Mouse (Mus musculus) intestine, embryonic 15.5 days (tissue): ENCODE results near the gene Qk. TPM values are rescaled to one million over a fixed set of nuclear protein-coding genes. Genes with fewer than 3 reads are reported as not detected.

ENCODE experiments used
- ATAC-seq: fragments of 200-750 bp; cut with Nextera tagmentation; 2 replicates; pipeline ENCODE4 v1.8.0; 2017; ENCODE audit warnings: moderate TSS enrichment, moderate library complexity
- H3K27ac ChIP-seq: fragments of 300-500 bp; sonication (generic); 2 replicates; pipeline ENCODE4 v1.5.1; 2015; ENCODE audit warnings: mild to moderate bottlenecking, inconsistent platforms
- H3K27me3 ChIP-seq: fragments of 300-500 bp; sonication (generic); replicated peaks from 2 replicates; pipeline ENCODE4 v1.6.1; 2015; ENCODE audit warnings: inconsistent platforms
- H3K36me3 ChIP-seq: fragments of 300-500 bp; sonication (generic); 2 replicates; pipeline ENCODE4 v1.6.1; 2015; ENCODE audit warnings: inconsistent platforms
- H3K4me1 ChIP-seq: fragments of 300-500 bp; sonication (generic); replicated peaks from 2 replicates; pipeline ENCODE4 v1.6.1; 2015; ENCODE audit warnings: inconsistent platforms
- H3K4me2 ChIP-seq: fragments of 300-500 bp; sonication (generic); replicated peaks from 2 replicates; pipeline ENCODE4 v1.6.1; 2015; ENCODE audit warnings: mild to moderate bottlenecking, inconsistent platforms
- H3K4me3 ChIP-seq: fragments of 300-500 bp; sonication (generic); replicated peaks from 2 replicates; pipeline ENCODE4 v1.5.1; 2015; ENCODE audit warnings: inconsistent platforms
- H3K9ac ChIP-seq: fragments of 300-500 bp; sonication (generic); 2 replicates; pipeline ENCODE4 v1.6.1; 2015; ENCODE audit warnings: inconsistent platforms
- H3K9me3 ChIP-seq: fragments of 300-500 bp; sonication (generic); 2 replicates; pipeline ENCODE4 v1.6.1; 2016; ENCODE audit warnings: inconsistent platforms
- WGBS: fragments of 180-500 bp; shearing (Covaris S2); methylation state at CpG from one replicate; pipeline ENCODE4 v1.1.7; 2015; 5-methylcytosine and 5-hydroxymethylcytosine counted together
- polyA plus RNA-seq: library from polyadenylated mRNA; unstranded; fragments of >200 nt; fragmentation: Nextera tagmentation; extraction: Ambion mirVana; gene quantifications from 2 replicates; pipeline ENCODE4 v1.2.1, GENCODE M21; 2015

Gene Qk
- polyA plus RNA-seq, 1 experiment from 2014 or later = 13.0 TPM

- ATAC-seq = no peak
- H3K9me3 ChIP-seq = no peaks in the 10 kb centered on the region
- H3K4me3 ChIP-seq = no peak overlapping the region
- no peaks in the 10 kb centered on the region for H3K4me1 ChIP-seq
- H3K36me3 ChIP-seq = no peaks in the 10 kb centered on the region
- H3K9ac ChIP-seq = no peak overlapping the region
- no peaks in the 10 kb centered on the region for H3K27me3 ChIP-seq
- no peak overlapping the region for H3K4me2 ChIP-seq
- WGBS = 83% methylated on average over 4 of the region's 4 CpGs
- H3K27ac ChIP-seq = no peak overlapping the region
These were observed 2.1 kb upstream of the Qk start for GRCm38 (mm10) chr17:10321754-10322153.

- WGBS = 62% methylated on average over 1 of the region's 1 CpGs
- H3K4me1 ChIP-seq = no peaks in the 10 kb centered on the region
- no peak overlapping the region for H3K9ac ChIP-seq
- H3K4me3 ChIP-seq = no peak overlapping the region
- no peaks in the 10 kb centered on the region for H3K36me3 ChIP-seq
- no peak for ATAC-seq
- no peaks in the 10 kb centered on the region for H3K9me3 ChIP-seq
- H3K27me3 ChIP-seq = no peaks in the 10 kb centered on the region
- no peak overlapping the region for H3K27ac ChIP-seq
- no peak overlapping the region for H3K4me2 ChIP-seq
These were observed 1.4 kb upstream of the Qk start for GRCm38 (mm10) chr17:10321092-10321491.

GRCm38 (mm10) chr17:10320456-10320790 lies 769 bp upstream of the Qk start:
- Histone ChIP-seq H3K4me2 (peak overlapping the region; percentile 67), H3K4me3 (peak overlapping the region; percentile 68), H3K9ac (peak overlapping the region; percentile 81), H3K36me3 (no peaks in the 10 kb centered on the region), H3K9me3 (no peaks in the 10 kb centered on the region), H3K4me1 (no peaks in the 10 kb centered on the region), H3K27me3 (no peaks in the 10 kb centered on the region), H3K27ac (0 out of 2 replicates have a peak overlapping the region, but pooled peaks have one; percentile 90)
- no peak for ATAC-seq
- 22% methylated on average over 10 of the region's 10 CpGs for WGBS

- no peaks in the 10 kb centered on the region for H3K27me3 ChIP-seq
- H3K9ac ChIP-seq = peak overlapping the region; percentile 81
- peak overlapping the region; percentile 68 for H3K4me3 ChIP-seq
- ATAC-seq = no peak
- under 1% methylated on average over 33 of the region's 46 CpGs for WGBS
- H3K36me3 ChIP-seq = no peaks in the 10 kb centered on the region
- H3K9me3 ChIP-seq = no peaks in the 10 kb centered on the region
- peak overlapping the region; percentile 95 for H3K27ac ChIP-seq
- H3K4me2 ChIP-seq = peak overlapping the region; percentile 67
- no peaks in the 10 kb centered on the region for H3K4me1 ChIP-seq
These were observed 296 bp downstream of the Qk start for GRCm38 (mm10) chr17:10319431-10319684.

GRCm38 (mm10) chr17:10318561-10319430 lies 858 bp downstream of the Qk start:
- H3K4me2 ChIP-seq = peak overlapping the region; percentile 67
- H3K27me3 ChIP-seq = no peaks in the 10 kb centered on the region
- peak overlapping the region; percentile 68 for H3K4me3 ChIP-seq
- peak overlapping the region; percentile 81 for H3K9ac ChIP-seq
- no peaks in the 10 kb centered on the region for H3K9me3 ChIP-seq
- peak; percentile 78 for ATAC-seq
- WGBS = under 1% methylated on average over 95 of the region's 153 CpGs
- H3K27ac ChIP-seq = peak overlapping the region; percentile 95
- no peaks in the 10 kb centered on the region for H3K4me1 ChIP-seq
- H3K36me3 ChIP-seq = no peaks in the 10 kb centered on the region

GRCm38 (mm10) chr17:10317981-10318551 lies 1.6 kb downstream of the Qk start:
- H3K27ac ChIP-seq = peak overlapping the region; percentile 95
- ATAC-seq = peak; percentile 16
- peak overlapping the region; percentile 68 for H3K4me3 ChIP-seq
- peak overlapping the region; percentile 81 for H3K9ac ChIP-seq
- H3K4me1 ChIP-seq = no peaks in the 10 kb centered on the region
- H3K4me2 ChIP-seq = peak overlapping the region; percentile 67
- no peaks in the 10 kb centered on the region for H3K27me3 ChIP-seq
- WGBS = 1% methylated on average over 45 of the region's 46 CpGs
- no peaks in the 10 kb centered on the region for H3K36me3 ChIP-seq
- no peaks in the 10 kb centered on the region for H3K9me3 ChIP-seq

- no peak for ATAC-seq
- WGBS = 7% methylated on average over 4 of the region's 4 CpGs
- Histone ChIP-seq H3K36me3 (no peaks in the 10 kb centered on the region), H3K4me1 (no peaks in the 10 kb centered on the region), H3K4me3 (peak overlapping the region; percentile 68), H3K27ac (peak overlapping the region; percentile 95), H3K9me3 (no peaks in the 10 kb centered on the region), H3K9ac (peak overlapping the region; percentile 81), H3K4me2 (peak overlapping the region; percentile 67), H3K27me3 (no peaks in the 10 kb centered on the region)
These were observed 2.5 kb downstream of the Qk start for GRCm38 (mm10) chr17:10317186-10317585.

GRCm38 (mm10) chr17:10316446-10316845 lies 3.2 kb downstream of the Qk start:
- no peak for ATAC-seq
- WGBS = 8% methylated on average over 1 of the region's 1 CpGs
- Histone ChIP-seq H3K9me3 (no peaks in the 10 kb centered on the region), H3K4me2 (peak overlapping the region; percentile 31), H3K9ac (no peak overlapping the region), H3K36me3 (no peaks in the 10 kb centered on the region), H3K27ac (no peak overlapping the region), H3K27me3 (no peaks in the 10 kb centered on the region), H3K4me1 (no peaks in the 10 kb centered on the region), H3K4me3 (peak overlapping the region; percentile 3; the same call in 1 of the 2 replicates)

- H3K4me3 ChIP-seq = no peak overlapping the region
- WGBS = 75% methylated on average over 1 of the region's 1 CpGs
- H3K36me3 ChIP-seq = no peaks in the 10 kb centered on the region
- H3K9ac ChIP-seq = no peak overlapping the region
- no peak for ATAC-seq
- no peaks in the 10 kb centered on the region for H3K9me3 ChIP-seq
- H3K27me3 ChIP-seq = peaks cover 5% of the 10 kb centered on the region; the same call in 1 of the 2 replicates
- no peak overlapping the region for H3K27ac ChIP-seq
- peaks cover 5% of the 10 kb centered on the region; the same call in 1 of the 2 replicates for H3K4me1 ChIP-seq
- no peak overlapping the region for H3K4me2 ChIP-seq
These were observed 9.6 kb downstream of the Qk start for GRCm38 (mm10) chr17:10310046-10310445.

- peaks cover 5% of the 10 kb centered on the region; the same call in 1 of the 2 replicates for H3K4me1 ChIP-seq
- H3K36me3 ChIP-seq = no peaks in the 10 kb centered on the region
- H3K27ac ChIP-seq = no peak overlapping the region
- WGBS = 43% methylated on average over 4 of the region's 4 CpGs
- H3K4me3 ChIP-seq = no peak overlapping the region
- H3K9me3 ChIP-seq = no peaks in the 10 kb centered on the region
- H3K9ac ChIP-seq = no peak overlapping the region
- H3K4me2 ChIP-seq = no peak overlapping the region
- peak; percentile 34; the same call in 1 of the 2 replicates for ATAC-seq
- H3K27me3 ChIP-seq = peaks cover 5% of the 10 kb centered on the region; the same call in 1 of the 2 replicates
These were observed 10.5 kb downstream of the Qk start for GRCm38 (mm10) chr17:10309135-10309623.

- H3K27me3 ChIP-seq = peaks cover 5% of the 10 kb centered on the region; the same call in 1 of the 2 replicates
- no peaks in the 10 kb centered on the region for H3K36me3 ChIP-seq
- no peak overlapping the region for H3K27ac ChIP-seq
- H3K4me3 ChIP-seq = no peak overlapping the region
- H3K4me2 ChIP-seq = no peak overlapping the region
- H3K9me3 ChIP-seq = no peaks in the 10 kb centered on the region
- H3K4me1 ChIP-seq = peaks cover 5% of the 10 kb centered on the region; the same call in 1 of the 2 replicates
- no peak for ATAC-seq
- WGBS = 60% methylated on average over 2 of the region's 2 CpGs
- no peak overlapping the region for H3K9ac ChIP-seq
These were observed 13.2 kb downstream of the Qk start for GRCm38 (mm10) chr17:10306424-10306823.

- H3K27me3 ChIP-seq = peaks cover under 1% of the 10 kb centered on the region; the same call in 1 of the 2 replicates
- no peak overlapping the region for H3K4me2 ChIP-seq
- no peaks in the 10 kb centered on the region for H3K36me3 ChIP-seq
- no peak overlapping the region for H3K4me3 ChIP-seq
- ATAC-seq = no peak
- no peak overlapping the region for H3K27ac ChIP-seq
- peaks cover under 1% of the 10 kb centered on the region; the same call in 1 of the 2 replicates for H3K4me1 ChIP-seq
- no peak overlapping the region for H3K9ac ChIP-seq
- H3K9me3 ChIP-seq = no peaks in the 10 kb centered on the region
These were observed 15.7 kb downstream of the Qk start for GRCm38 (mm10) chr17:10304001-10304400.
